Comparison of ENCODE assay signal across 8 mouse cellular contexts in genomic region chrX:153359331-153360215, GRCm38 (mm10).
DNase-seq lines count a peak whose midpoint lies in the region; ATAC-seq lines count a peak whose summit lies in the region.

No protein-coding gene starts in this region.

- 18% methylated on average over 42 of the region's 43 CpGs for WGBS in forebrain, embryonic 15.5 days
- WGBS in hindbrain, embryonic 10.5 days: 15% methylated on average over 43 of the region's 43 CpGs

- peaks cover 11% of the 10 kb centered on the region for H3K4me1 ChIP-seq in forebrain, embryonic 15.5 days
- H3K4me1 ChIP-seq in hindbrain, embryonic 10.5 days (replicated peaks): 0 out of 2 replicates have a peak, but pooled peaks cover 8% of the 10 kb centered on the region

- H3K4me3 ChIP-seq in forebrain, embryonic 15.5 days: peak overlapping the region; percentile 47
- H3K4me3 ChIP-seq in hindbrain, embryonic 10.5 days: peak overlapping the region; percentile 57

- peak; percentile 86 for DNase-seq in ES-CJ7 (ENCODE audit: low read depth, low spot score)
- DNase-seq in cerebellum, adult 11-12 months: peak; percentile 27
- DNase-seq in hindbrain, embryonic 10.5 days (ENCODE audit: low spot score): peak; percentile 39
- peak; percentile 8 to 15 for DNase-seq in layer of hippocampus, postnatal 10 days (ENCODE audit: low spot score in 2 of 2)
- DNase-seq in lung, postnatal 25 days (ENCODE audit: low spot score): peak; percentile 45
- DNase-seq in ovary, postnatal 14 days (ENCODE audit: low spot score): peak; percentile 9
- DNase-seq in thymus, postnatal 14 days: peak; percentile 51

- ATAC-seq in forebrain, embryonic 15.5 days (replicated peaks): peak; percentile 74

- peak overlapping the region; percentile 69 for H3K27ac ChIP-seq in forebrain, embryonic 15.5 days (replicated peaks)
- H3K27ac ChIP-seq in hindbrain, embryonic 10.5 days: 0 out of 2 replicates have a peak overlapping the region, but pooled peaks have one; percentile 35

- no peaks in the 10 kb centered on the region for H3K9me3 ChIP-seq in forebrain, embryonic 15.5 days
- H3K9me3 ChIP-seq in hindbrain, embryonic 10.5 days: no peaks in the 10 kb centered on the region

- peak overlapping the region; percentile 50 for H3K9ac ChIP-seq in forebrain, embryonic 15.5 days (replicated peaks)

- peak overlapping the region; percentile 58 for H3K4me2 ChIP-seq in forebrain, embryonic 15.5 days (replicated peaks)

- no peaks in the 10 kb centered on the region for H3K27me3 ChIP-seq in forebrain, embryonic 15.5 days
- H3K27me3 ChIP-seq in hindbrain, embryonic 10.5 days (ENCODE audit: insufficient read depth, poor library complexity, severe bottlenecking): peaks cover 34% of the 10 kb centered on the region

- H3K36me3 ChIP-seq in forebrain, embryonic 15.5 days: no peaks in the 10 kb centered on the region
- H3K36me3 ChIP-seq in hindbrain, embryonic 10.5 days: no peaks in the 10 kb centered on the region

Comparison
In these comparisons a context has a peak if more than half of its experiments do, and no peak if none do; other contexts are left out.
1. Peak in every context shown above with its lines: DNase-seq, ATAC-seq, H3K4me3 ChIP-seq and H3K27ac ChIP-seq.
2. DNase-seq: peak in every context shown above with its lines; median percentile 86 in ES-CJ7; 51 in thymus, postnatal 14 days; 45 in lung, postnatal 25 days; 39 in hindbrain, embryonic 10.5 days; 27 in cerebellum, adult 11-12 months; 12 in layer of hippocampus, postnatal 10 days; 9 in ovary, postnatal 14 days.